Mouse (Mus musculus): ENCODE measurements around the gene Nipal1.

DNA sequence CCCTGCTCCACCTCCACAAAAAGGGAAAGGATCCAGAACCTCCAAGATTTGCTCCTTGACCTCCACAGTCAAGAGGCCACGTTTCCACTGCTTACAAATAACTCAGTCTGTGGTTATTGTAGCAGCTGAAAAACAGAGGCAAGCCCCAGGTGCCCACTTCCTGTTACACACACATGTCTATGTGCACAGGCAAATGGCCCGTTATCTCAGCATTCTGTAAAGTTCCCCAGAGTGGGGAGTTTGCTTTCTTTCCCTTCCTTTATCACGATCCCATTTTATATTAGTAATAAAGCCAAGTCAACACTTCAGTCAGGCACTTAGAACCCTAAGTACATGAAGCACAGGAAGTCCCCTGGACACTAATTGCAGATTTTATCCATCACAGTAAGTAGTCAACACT, 11.5 kb upstream of the Nipal1 start:
- TF ChIP-seq POLR2A (IDR thresholded peaks at IDR 0.05; ENCODE audit: extremely low read depth, insufficient read depth, low read length) = no peak
- TF ChIP-seq CTCF (IDR thresholded peaks at IDR 0.05; ENCODE audit: extremely low read depth, insufficient read depth, low read length) = no peak
